Mouse (Mus musculus) cerebellum, postnatal 36 days (tissue): ENCODE measurements around the gene Nckap1.
"Not testable (repeated sequence)": the region's sequence is repeated elsewhere in the genome, so short reads cannot be mapped to it uniquely, and the experiment has no call there.

Experiments used
- DNase-seq, 2 experiments: peaks; one replicate each; pipeline ENCODE4 v3.0.0; 2021 to 2022; ENCODE audit warnings: mixed read lengths in 2 of 2

Nckap1 gene

DNA sequence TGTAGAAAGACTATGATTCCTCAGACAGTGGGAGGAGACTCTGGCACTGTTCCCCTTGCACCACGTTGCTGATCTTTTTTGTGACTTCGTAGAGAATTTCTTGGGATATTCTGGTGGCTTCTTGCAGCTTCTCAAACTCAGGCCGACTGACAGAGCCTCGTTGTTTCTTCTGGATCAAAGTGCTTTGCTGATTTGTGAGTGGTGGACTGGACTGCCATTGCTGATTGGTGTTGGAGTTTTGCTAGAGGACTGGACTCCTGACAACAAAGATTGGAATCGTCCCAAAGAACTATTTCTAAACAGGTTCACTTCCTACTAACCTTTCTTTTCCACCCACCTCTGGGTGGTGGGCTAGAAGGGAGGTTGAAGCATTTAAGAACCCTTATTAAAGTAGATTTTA lies 21.5 kb downstream of the Nckap1 start:
- DNase-seq, result no peak

DNA sequence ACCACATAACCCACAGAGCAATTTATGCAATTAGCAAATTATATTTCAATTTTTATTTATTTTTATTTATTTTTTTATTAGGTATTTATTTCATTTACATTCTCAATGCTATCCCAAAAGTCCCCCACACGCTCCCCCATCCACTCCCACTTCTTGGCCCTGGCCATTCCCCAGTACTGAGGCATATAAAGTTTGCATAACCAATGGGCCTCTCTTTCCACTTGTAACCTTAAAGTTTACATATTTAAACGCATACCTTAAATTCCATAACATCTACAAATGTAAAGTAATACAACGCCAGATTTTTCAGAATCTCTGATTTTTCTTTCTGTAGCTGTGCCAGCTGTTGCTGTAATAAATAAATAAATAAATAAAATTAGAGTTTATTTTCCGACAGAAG lies 26.7 kb downstream of the Nckap1 start:
- DNase-seq, result no peak

DNA sequence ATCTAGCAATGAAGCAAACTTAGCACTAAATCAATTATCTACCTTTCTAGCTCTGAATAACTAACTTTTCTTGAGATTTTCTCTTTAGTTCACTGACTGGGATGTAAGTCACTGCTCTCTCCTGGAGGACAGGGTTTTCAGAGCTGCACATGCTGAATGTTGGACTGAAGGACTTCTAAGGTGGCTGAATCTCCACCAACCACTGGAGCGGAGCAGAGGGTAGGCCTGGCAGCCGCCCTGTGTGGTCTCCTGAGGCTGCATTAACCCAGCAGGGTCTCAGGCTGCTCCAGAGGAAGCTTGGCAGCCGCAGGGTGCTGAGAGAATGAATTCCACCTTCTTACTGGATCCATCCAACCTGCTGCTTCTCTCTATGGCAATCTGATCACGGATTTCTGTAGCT lies 31.5 kb downstream of the Nckap1 start:
- no peak for DNase-seq

DNA sequence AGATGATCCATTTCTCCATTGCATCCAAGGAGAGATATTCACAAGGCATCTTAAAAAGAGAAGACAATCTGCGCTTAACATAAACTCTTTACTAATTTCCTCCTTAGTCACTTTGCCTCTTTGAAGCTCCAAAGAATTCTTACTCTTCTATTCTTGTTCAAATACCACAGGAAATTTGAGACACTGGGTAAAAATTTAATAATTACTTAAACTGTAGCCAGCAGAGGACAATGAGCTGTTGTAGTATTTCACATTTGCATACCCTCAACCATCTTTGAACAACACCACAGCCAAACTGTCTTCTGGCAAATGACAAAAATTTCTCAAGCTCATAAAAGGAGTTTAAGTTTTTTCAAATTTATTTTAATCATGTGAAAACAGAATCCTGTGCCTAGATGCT lies 33.3 kb downstream of the Nckap1 start:
- DNase-seq, result no peak

DNA sequence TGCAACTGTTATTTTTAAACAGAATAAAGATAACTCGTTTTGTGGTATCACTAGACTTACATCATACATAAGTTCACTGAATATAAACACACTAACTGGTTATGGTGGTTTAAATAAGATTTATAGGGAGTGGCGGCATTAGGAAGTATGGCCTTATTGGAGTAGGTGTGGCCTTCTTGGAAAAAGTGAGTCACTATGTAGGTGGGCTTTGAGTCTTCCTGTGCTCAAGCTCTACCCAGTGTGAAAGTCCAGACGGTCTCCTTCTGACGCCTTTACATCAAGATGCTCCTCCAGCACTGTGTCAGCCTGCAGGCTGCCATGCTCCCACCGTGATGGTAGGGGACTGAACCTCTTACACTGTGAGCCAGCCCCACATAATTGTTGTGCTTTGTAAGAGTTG lies 38.4 kb downstream of the Nckap1 start:
- DNase-seq, result no peak

DNA sequence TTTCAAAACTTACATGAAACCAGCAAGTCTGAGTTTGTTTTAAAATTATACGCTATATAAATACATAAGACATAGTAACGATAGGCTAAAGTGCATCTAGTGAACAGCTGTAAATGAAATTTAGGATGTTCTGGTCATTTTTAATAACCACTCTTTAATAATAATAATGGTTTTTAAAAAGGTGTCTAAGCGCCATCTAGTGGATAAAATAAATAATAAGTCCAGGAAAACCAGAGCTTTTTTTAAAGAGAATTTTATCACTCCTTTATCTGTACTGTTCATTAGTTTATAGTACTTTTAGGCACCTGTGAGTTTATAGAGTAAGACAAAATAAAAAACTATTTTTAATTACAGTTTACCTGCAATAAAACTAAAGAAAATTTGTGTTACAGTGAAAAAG lies 44.0 kb downstream of the Nckap1 start:
- no peak for DNase-seq

DNA sequence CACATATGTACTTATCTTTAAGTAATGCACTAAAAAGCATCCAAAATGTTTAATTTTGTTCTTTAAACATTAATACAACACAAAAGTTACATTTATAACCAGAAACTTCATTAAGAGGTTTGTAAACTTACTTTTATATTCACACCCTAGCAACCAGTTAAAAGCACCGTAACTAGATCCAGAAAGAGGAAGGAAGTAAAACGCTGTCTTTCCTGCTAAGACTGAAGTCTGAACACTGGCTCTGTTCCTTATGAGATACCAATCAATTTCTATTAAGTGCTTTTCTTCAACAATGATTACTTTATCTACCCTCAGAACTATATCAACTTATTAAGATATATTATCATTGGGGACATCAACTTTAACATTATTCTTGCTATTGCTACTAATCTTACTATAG lies 44.6 kb downstream of the Nckap1 start:
- DNase-seq, result no peak

DNA sequence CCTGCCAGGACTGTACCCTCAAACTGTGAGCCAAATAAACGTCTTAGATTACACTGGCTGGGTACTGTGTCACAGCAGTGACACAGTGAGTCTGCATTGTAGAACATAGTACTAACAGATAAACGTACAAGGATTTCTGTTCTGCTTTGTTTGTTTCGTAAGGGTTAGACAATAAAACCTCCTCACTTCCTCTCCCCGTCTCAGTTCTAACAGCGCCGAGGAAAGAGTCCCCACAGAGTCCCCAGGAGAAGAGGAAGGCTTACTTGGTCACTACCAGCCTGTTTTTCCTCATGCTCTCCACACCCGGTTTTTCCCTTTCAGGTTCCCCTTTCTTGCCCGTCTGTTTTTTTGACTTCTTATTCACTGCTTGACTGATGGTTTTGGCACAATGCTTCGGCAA lies 56.9 kb downstream of the Nckap1 start:
- DNase-seq, result no peak

DNA sequence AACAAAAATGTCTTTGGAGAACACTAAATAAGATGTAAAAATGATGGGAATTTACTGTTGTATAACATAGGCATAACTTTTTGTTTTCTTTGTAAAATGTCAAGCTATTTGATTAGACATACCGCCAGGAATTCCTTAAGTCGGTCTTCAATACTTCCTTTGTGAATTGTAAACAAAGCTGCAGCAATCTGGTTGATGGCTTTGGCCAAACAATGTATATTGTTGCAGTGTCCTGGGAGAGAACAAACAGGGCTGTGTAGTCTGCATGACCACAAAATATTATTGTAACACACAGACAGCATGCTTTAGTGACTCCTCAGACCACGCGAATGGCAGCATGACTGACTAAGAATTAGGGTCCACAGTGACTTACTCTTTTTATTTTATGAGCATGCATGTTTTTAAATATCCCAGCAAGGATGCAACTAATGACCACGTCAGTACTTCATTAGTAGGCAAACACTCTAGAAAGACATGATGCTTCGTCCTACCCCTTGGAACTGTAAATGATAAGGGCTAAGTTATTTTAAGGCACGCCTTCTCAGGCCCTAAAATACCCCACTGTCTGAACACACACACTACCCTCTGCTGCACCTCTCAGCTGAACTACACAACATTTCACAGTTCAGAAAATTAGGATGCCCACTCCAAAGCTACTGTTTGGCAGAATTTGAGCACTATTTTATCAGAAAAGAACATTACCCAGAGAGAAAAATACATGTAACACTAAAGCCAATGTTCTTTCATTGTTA lies 75.0 kb downstream of the Nckap1 start:
- DNase-seq, result no peak

DNA sequence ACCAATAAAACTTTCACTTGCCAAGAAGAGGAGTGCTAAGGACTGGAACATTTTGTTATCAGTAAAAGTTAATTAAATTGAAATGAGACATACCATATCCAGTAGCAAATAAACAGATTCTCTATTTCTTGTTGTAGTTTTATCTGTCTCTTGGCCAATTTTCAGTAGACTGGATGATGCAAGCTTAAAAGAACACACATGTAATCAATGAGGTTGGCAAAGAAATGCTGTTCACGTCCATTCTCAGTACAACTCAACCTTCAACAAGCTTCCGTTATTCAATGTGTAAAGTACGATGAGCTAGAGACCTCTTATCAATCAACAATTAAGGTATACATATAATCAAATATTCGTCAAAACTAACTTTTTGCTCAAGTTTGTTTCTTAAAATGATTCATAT lies 79.0 kb downstream of the Nckap1 start:
- DNase-seq, result no peak

DNA sequence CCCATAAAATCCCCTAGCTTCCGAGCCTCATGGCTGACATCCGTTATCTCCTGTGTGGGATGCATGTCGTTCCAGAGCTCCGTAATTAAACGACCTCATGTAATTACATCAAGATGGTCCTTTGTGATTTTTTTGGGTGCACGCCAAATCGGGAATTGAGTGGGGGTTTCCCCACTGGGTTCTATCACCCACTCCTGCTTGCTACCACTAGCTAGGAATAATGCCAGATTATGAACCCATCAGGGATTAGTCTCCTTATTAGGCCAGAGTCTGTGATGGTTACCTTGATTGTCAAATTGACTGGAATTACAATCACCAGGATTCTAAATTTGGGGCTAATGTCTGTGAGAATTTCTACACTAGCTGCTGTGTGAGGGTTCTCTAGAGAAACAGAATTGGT lies 85.9 kb downstream of the Nckap1 start:
- DNase-seq, result not testable (repeated sequence)

DNA sequence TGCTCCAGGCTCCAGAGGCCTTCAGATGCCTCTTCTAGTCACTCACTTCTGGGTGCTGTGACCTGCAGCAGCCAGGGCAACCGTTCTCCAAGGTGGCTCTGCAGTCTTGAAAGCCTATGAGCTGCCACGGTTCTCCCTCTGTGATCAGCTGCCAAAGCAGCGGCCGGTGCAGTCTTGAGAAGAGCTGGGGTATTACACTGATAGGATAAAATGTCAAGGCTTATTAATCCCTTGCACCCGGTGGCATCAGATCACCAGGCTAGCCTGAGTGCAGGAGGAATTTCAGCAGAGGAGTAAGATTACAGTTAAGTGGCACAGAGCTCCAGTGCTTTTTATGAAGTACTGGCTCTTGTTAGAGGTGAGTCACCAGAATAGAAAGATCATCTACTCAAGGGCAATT lies 94.3 kb downstream of the Nckap1 start:
- DNase-seq, result no peak

DNA sequence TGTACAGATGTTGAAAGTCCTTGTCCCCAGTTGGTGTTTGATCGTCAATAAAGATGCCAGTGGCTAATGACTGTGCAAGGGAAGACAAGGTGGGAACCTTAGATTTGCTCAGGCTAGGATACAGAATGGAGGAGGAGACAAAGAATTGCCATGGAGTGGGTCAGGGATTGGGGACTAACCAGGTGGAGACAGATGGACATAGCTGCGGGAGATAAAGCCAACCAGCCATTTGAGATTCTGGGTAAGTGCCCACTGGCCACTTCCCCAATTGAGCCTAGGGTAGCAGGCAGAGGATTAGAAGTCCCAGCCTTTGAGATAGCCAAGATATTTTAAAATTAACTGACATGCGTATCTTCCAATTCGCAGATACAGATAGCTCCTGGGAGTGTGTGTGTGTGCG lies 96.2 kb downstream of the Nckap1 start:
- DNase-seq, result peak; percentile 65 to 68

DNA sequence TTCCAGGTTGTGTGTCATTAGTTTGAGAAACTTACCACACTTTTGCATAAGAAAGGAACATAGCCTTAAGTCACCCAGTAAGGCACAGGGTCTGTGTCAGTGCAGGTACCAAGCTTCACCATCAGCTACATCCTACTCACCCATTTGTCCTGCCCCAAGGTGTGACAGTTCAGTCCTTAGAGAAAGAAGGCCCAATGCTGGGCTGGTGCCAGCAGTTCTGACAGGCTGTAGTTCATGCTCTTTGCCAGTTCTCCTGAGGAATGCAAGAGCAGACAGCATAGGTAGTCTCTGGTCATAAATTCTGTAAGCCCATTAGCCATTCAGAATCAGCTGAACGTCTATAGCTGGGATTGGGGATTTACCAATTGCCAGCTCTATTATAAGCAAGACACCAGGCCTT lies 105.3 kb downstream of the Nckap1 start:
- no peak for DNase-seq

DNA sequence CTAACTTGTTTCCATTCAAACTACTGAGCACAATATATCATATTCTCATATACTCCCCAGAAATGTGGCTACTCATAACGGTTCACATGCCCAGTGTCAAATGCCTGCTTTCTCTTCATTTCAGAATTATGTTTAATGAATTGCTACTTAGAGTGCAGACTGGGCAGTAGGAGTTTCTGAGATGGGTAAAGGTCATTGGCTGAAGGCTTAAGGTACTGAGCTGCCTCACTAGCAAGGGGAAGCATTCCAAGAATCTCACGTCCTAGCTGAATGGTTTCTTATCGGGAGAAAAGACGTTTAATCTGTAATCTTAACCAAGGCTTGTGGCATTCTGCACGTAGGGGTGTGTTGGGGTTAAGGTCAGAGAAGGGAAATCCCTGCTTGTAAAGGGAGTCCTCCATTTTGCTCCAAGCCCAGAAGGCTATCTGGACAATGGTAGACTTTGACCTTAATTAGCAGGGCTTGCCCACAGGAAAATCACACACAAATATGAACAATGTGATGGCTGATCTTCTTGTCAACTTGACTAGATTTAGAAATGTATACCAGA lies 106.9 kb downstream of the Nckap1 start:
- DNase-seq, result no peak

DNA sequence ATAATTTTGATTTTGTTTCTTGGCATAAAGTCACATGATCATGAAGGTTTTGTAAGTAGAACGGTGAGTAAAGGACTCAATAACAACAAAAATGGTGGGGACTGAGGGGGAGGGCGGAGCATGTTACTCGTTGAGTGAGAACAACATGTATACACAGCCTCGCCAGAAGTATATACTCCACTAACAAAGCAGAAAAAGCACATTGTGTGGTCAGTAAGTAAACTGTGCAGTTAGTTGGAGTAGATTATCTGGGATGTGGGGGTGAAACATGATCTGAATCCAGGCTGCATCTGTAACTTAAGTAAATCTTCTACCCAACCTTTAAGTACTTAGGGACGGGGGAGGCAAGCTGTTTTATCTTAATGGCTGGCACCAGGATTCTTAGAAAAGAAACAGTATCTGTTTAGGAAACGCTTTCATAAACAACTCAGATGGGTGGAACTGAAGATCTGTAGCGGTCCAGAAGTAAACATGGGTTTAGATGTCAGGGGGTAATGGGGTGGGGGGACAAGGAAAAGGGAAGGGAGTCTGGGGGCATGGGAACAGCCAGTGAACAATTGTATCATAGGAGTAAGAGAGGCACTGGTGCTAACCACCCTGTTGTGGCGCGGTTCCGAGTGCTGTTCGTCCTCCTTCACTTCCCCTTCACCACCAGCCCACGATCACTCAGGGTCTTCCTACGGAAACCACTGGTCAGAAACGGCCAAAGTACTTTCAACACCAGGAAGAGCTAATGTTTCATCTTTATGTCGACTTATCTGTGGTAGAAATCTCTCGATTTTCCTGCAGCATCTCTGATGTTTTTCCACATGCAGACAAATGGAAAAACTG lies 115.0 kb downstream of the Nckap1 start:
- DNase-seq, result no peak

DNA sequence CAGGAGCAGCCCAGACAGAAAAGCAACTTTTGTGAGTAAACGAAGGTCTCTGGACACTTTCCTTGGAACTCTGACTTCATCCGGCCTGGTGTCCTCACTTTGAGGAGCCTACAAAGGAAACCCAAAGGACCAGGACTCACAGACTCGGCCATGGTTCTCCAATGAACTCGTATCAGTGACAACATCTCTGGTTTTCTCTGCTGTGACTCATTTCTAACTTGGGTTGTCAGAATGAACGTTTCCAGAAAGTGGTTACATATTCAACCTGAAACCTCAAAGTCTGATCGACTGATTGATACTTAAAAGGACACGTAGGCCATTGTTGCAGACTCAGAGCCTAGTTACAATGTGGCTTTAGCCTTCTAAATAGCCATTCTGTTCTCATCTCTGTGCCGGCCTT lies 119.4 kb downstream of the Nckap1 start:
- no peak for DNase-seq
